Mouse (Mus musculus) adrenal gland, postnatal 10 days (tissue): ENCODE measurements around the gene Ppp5c. TPM values are rescaled to one million over a fixed set of nuclear protein-coding genes. Genes with fewer than 3 reads are reported as not detected.
A peak's percentile ranks its signal among the peaks of the same experiment; 100 is the strongest.
"Not testable (repeated sequence)": the region's sequence is repeated elsewhere in the genome, so short reads cannot be mapped to it uniquely, and the experiment has no call there.

Experiments used
- DNase-seq: peaks from one replicate; pipeline ENCODE4 v3.0.0; 2021; ENCODE audit warnings: mixed read lengths
- long read RNA-seq, 2 experiments: library from polyadenylated mRNA; stranded (forward); transcript quantifications; one replicate each; pipeline ENCODE4 v2.0.0; 2021
- total RNA-seq, 2 experiments: library from RNA; stranded (reverse); gene quantifications; 2 replicates each; pipeline ENCODE4 v1.2.3; 2021

Gene Ppp5c
- 10 to 100 TPM; 81.5 to 90.1 TPM for total RNA-seq
- long read RNA-seq, experiment 1, transcript Ppp5c-201 (13 exons, 2,072 nt): major isoform, 75 of 89 reads
- long read RNA-seq, experiment 1, partial matches to known transcripts: 3 of 89 reads
- long read RNA-seq, experiment 1, other reads (novel, unspliced or antisense): 10 of 89 reads
- long read RNA-seq, experiment 2, transcript Ppp5c-201 (13 exons, 2,072 nt): major isoform, 60 of 84 reads
- long read RNA-seq, experiment 2, partial matches to known transcripts: 4 of 84 reads
- long read RNA-seq, experiment 2, other reads (novel, unspliced or antisense): 19 of 84 reads

- peak; percentile 93 for DNase-seq
Observed at GRCm38 (mm10) chr7:17027588-17028343, at the start of gene Ppp5c. Gene Ppp5c, minus strand, starts transcription at chr7:17027924.

GRCm38 (mm10) chr7:17076542-17076941, 48.8 kb upstream of the Ppp5c start:
- no peak for DNase-seq

- peak; percentile 76 for DNase-seq
Observed at GRCm38 (mm10) chr7:17073904-17074615, 46.3 kb upstream of the Ppp5c start, which contains the start of gene Psg16. Gene Psg16, plus strand, starts transcription at chr7:17074040.

- no peak for DNase-seq
Observed at GRCm38 (mm10) chr7:17073513-17073903, 45.8 kb upstream of the Ppp5c start.

- DNase-seq: not testable (repeated sequence)
Observed at GRCm38 (mm10) chr7:17067651-17068050, 39.9 kb upstream of the Ppp5c start.

GRCm38 (mm10) chr7:17067000-17067399, 39.3 kb upstream of the Ppp5c start:
- DNase-seq: no peak

GRCm38 (mm10) chr7:17066412-17066811, 38.7 kb upstream of the Ppp5c start:
- DNase-seq: peak; percentile 92

- no peak for DNase-seq
Observed at GRCm38 (mm10) chr7:17065620-17066019, 37.9 kb upstream of the Ppp5c start.

GRCm38 (mm10) chr7:17062845-17063244, 35.1 kb upstream of the Ppp5c start:
- no peak for DNase-seq

- DNase-seq: peak; percentile 46
Observed at GRCm38 (mm10) chr7:17062389-17062788, 34.7 kb upstream of the Ppp5c start, which contains the start of gene Hif3a. Gene Hif3a, minus strand, starts transcription at chr7:17062427.

GRCm38 (mm10) chr7:17060782-17061605, 33.3 kb upstream of the Ppp5c start:
- peak; percentile 44 for DNase-seq

- DNase-seq: peak; percentile 99
Observed at GRCm38 (mm10) chr7:17060031-17060781, 32.5 kb upstream of the Ppp5c start.

- DNase-seq: no peak
Observed at GRCm38 (mm10) chr7:17059463-17059844, 31.7 kb upstream of the Ppp5c start.

GRCm38 (mm10) chr7:17058816-17059462, 31.2 kb upstream of the Ppp5c start:
- peak; percentile 39 for DNase-seq

GRCm38 (mm10) chr7:17058071-17058689, 30.5 kb upstream of the Ppp5c start:
- peak; percentile 73 for DNase-seq

- peak; percentile 26 for DNase-seq
Observed at GRCm38 (mm10) chr7:17056601-17057523, 29.1 kb upstream of the Ppp5c start.

GRCm38 (mm10) chr7:17056081-17056581, 28.4 kb upstream of the Ppp5c start:
- DNase-seq: peak; percentile 83

GRCm38 (mm10) chr7:17055287-17055946, 27.7 kb upstream of the Ppp5c start:
- no peak for DNase-seq
